Mouse (Mus musculus): ENCODE measurements around the gene Pcnx.

GRCm38 (mm10) chr12:81943331-81944062 lies 83.7 kb downstream of the Pcnx start:
- no peak for TF ChIP-seq CTCF (IDR thresholded peaks at IDR 0.05; ENCODE audit: extremely low read depth, insufficient read depth, low read length)
- no peak for TF ChIP-seq POLR2A (IDR thresholded peaks at IDR 0.05; ENCODE audit: extremely low read depth, insufficient read depth, low read length)
